Mouse (Mus musculus) urinary bladder, adult 18-20 months (tissue): Measurements from ENCODE around the gene Sart3.
"Not testable (repeated sequence)": the region's sequence is repeated elsewhere in the genome, so short reads cannot be mapped to it uniquely, and the experiment has no call there.

Experiments
- DNase-seq, 2 experiments: peaks; one replicate each; pipeline ENCODE4 v3.0.0; 2022; ENCODE audit warnings: low spot score in 2 of 2, mixed read lengths in 2 of 2

Sart3 gene

GRCm38 (mm10) chr5:113790453-113791196 lies 18.3 kb upstream of the Sart3 start:
- no peak for DNase-seq

DNA sequence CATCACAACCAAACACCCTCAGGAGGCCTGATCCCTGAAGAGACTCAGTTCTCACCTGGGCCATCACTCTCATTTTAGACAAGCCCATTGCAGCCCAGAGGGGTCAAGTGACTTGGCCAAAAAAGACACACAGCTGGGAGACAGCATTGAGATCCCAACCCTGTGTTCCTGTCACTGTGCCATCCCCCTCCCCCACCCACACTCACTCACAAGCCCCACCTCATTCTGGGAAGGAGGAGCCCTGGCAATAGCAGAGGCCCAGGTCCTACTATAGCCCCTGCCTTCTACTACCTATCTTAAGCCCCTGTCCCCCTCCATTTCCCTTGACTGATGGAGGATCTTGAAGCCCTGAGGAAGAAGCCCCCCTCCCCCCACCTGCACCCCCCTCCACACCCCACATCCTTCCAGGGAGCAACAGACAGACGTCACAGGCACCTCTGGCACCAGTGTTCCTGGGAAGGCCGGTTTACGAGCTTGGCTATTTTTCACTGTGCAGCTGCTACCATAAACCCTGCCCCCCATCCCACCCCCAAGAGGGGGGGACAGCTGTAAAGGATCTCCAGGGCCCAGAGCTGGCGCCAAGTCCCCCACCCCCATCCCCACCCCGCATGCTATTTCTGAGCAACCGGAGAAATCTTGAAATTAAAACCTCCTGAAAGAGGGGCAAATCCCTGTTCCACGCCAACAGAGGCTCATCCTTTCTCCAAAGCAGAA lies 16.9 kb upstream of the Sart3 start:
- peak in 1 of 2 experiments; percentile 30 for DNase-seq

DNA sequence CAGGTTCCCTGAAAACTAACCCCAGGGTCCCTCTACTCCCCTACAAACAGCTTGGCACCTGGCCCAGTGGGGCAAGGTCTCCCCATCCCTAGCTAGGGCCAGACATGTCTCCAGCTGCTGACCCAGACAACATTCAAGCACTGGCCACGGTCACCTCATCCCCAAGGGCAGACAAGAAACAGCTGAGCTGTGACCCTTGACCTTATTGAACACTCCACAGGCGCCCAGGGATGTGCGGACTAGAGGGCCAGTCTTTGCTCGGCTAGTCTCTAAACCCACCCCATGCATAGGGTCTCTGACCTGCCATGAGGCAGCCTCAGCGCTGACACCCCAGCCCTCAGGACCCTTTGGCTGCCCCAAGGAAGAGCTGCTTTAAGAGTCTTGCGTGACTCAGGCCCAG lies 16.3 kb upstream of the Sart3 start:
- DNase-seq, result no peak

- DNase-seq, result no peak
Measured at GRCm38 (mm10) chr5:113786985-113787384, 14.7 kb upstream of the Sart3 start.

DNA sequence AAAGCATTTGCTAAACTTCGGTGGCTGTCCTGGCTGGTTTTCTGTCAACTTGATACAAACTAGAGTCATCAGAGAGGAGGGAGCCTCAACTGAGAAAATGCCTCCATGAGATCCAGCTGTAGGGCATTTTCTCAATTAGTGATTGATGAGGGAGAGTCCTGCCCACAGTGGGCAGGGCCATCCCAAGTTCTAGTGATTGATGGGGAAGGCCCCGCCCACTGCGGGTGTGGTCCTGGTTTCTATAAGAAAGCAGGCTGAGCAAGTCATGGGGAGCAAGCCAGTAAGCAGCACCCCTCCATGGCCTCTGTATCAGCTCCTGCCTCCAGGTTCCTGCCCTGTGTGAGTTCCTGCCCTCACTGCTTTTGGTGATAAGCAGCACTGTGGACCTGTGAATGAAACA lies 11.8 kb upstream of the Sart3 start:
- DNase-seq, result not testable (repeated sequence)

GRCm38 (mm10) chr5:113783581-113784001 lies 11.3 kb upstream of the Sart3 start:
- DNase-seq, result peak in 1 of 2 experiments; percentile 42

- DNase-seq, result no peak
Measured at GRCm38 (mm10) chr5:113782624-113783023, 10.3 kb upstream of the Sart3 start.

GRCm38 (mm10) chr5:113781875-113782274 lies 9.6 kb upstream of the Sart3 start:
- no peak for DNase-seq

- DNase-seq, result no peak
Measured at GRCm38 (mm10) chr5:113781254-113781653, 8.9 kb upstream of the Sart3 start.

DNA sequence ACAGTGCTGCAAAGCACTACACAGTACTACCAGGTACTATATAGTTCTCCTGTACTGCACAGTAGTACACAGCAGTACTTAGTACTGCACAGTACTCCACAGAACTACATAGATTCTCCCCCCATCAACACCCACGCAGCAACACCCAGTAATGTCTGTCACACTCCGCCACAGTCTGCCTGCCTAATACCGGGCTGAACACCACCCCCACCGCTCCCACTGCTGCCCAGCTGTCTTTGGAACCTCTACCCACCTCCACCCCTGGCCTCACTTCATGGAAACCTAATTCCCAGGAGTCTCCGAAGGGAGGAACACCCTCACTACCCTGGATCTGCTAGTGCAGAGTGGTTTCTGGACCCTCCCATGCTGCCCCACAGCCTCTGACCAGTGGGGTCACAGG lies 8.5 kb upstream of the Sart3 start:
- DNase-seq, result no peak

DNA sequence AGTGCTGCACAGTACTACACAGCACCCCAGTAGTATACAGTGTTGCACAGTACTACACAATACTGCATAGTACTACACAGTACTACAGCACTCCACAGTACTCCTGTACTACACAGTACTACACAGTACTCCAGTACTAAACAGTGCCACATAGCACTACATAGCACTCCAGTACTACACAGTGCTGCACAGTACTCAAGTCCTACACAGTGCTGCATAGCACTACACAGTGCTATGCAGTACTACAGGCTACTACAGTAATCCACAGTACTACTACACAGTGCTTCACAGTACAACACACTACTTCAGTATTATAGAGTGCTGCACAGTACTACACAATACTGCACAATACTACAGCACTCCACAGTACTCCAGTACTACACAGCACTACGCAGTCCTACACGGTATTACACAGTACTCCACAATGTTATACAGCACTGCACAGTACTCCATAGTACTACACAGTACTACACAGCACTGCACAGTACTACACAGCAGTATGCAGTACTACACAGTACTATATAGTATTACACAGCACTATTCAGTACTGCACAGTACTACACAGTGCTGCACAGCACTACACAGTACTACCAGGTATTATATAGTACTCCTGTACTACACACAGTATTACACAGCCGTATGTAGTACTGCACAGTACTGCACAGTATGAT lies 7.9 kb upstream of the Sart3 start:
- DNase-seq, result no peak

- no peak for DNase-seq
Measured at GRCm38 (mm10) chr5:113779569-113779968, 7.3 kb upstream of the Sart3 start.

GRCm38 (mm10) chr5:113777728-113778127 lies 5.4 kb upstream of the Sart3 start:
- DNase-seq, result not testable (repeated sequence)

DNA sequence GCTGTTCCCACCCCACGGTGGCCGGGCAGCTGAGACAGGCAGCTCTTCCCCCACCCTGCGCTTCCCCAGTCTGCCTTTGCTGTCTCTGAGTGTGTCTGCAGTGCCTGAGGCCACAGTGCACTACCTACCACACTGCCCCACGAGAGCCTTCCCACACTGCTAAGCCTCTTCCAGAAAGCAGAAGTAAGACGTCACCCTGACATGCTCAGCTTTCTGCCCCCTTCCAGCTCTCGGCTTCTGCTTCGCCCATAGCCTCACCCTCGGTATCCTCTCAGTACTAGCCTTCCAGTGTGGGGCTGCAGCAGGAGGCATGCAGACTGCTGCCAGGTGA lies 4.6 kb upstream of the Sart3 start:
- no peak for DNase-seq

GRCm38 (mm10) chr5:113776128-113776895 lies 4.0 kb upstream of the Sart3 start:
- DNase-seq, result no peak

GRCm38 (mm10) chr5:113775585-113775984 lies 3.3 kb upstream of the Sart3 start:
- no peak for DNase-seq

GRCm38 (mm10) chr5:113773664-113774063 lies 1.4 kb upstream of the Sart3 start:
- DNase-seq, result peak; percentile 82 to 84

- DNase-seq, result no peak
Measured at GRCm38 (mm10) chr5:113772905-113773519, 702 bp upstream of the Sart3 start.

GRCm38 (mm10) chr5:113771213-113772162 lies 822 bp downstream of the Sart3 start:
- peak; percentile 76 to 95 for DNase-seq

GRCm38 (mm10) chr5:113768806-113769205 lies 3.5 kb downstream of the Sart3 start:
- DNase-seq, result no peak
